Mouse (Mus musculus) retina, postnatal 7 days (tissue): Measurements from ENCODE around the gene Banp.
A peak's percentile ranks its signal among the peaks of the same experiment; 100 is the strongest.

Experiments used
- DNase-seq: peaks from one replicate; pipeline ENCODE4 v3.0.0-alpha.2; 2012; ENCODE audit warnings: low read depth, low spot score

The Banp gene

DNA sequence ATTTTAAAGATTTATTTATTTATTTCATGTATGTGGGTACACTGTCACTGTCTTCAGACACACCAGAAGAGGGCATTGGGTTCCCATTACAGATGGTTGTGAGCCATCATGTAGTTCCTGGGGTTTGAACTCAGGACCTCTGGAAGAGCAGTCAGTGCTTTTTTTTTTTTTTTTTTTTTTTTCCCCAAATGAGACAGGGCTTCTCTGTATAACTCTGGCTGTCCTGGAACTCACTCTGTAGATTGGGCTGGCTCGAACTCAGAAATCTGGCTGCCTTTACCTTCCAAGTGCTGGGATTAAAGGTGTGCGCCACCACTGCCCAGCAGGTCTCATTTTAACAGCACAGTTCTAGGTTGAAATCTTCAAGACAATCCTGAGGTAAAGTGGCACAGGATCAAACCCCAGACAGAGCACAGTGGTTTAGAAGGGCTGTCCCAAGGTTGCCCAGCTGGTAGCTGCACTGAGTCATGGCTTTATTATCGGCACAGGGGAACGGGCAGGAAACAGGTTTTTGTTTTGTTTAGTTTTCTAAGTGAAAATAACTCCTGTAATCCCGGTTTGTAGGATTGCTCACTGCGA lies at the start of gene Banp:
Gene Banp (plus strand): TSS at position 529 of the 579 bp plus-strand sequence.
- DNase-seq, result no peak

DNA sequence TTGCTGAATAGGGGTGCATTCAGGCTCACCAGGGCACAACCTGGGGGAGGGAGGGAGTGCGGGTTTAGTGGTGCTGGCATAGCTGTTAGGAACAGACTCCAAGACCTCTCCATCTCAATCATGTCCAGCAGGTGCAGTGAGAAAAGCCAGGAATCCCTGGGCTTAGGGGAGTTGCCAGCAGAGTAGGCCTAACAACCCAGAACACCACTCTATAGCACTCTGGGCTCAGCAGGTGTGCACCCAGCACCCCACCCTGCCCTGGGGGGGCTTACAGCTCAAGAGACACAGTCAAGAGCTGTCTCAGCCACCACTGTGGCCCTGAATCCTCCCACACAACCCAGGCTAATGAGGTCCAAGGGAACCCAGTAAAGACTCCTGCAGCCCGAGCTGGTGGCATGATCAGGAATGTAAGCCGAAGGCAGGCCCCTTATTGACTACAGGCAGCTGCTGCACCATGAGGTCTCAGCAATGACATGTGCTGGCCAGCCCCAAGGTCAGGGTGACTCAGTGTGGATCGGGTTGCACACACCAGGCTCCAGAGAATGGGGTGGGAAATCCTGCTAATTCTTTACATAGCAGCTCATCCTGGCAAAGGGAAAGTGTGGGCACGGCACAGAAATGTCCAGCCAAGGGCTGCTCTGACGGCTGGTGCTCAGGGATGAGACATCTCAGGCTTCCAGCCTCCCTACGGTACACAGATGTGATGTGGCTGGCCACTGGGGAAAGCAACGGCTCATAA lies 47.9 kb upstream of the Banp start:
- no peak for DNase-seq

DNA sequence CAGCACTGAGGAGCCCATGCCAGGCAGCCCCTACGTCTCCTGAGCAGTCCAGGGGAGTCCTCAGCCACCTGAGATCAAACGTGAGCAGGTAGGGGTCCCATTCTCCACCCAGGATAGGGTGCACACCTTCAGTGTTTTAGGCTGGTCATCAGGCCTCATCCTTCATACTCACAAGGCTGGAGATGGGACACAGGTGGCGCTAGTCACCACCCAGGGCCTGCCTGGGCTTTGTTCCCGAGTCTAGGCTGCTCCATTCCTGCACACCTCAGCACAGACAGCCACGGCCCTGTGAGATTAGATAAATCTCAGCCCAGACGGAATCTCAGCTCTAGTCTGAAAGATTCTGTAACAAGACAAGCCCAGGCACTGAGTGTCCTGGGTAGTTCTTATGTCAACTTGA lies 45.6 kb upstream of the Banp start:
- DNase-seq, result no peak

DNA sequence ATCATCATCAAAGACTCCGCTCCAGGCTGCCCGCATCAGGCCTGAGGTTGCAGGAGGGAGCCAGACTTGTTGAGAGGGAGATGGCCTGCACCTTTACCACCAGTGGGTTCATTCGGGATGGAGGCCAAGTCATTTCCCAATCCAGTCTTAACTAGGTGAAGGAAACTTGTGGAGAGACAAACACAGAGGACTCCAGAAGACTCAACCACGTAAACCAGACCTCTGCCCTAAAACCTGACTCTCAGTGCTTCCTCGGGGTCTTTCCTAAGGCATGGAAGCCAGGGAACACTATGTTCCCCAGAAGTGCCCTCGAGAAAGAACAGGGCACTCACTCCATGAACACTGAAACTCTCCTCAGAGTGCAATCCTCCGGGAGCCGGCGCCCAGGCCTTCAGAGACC lies 44.6 kb upstream of the Banp start:
- DNase-seq, result no peak

DNA sequence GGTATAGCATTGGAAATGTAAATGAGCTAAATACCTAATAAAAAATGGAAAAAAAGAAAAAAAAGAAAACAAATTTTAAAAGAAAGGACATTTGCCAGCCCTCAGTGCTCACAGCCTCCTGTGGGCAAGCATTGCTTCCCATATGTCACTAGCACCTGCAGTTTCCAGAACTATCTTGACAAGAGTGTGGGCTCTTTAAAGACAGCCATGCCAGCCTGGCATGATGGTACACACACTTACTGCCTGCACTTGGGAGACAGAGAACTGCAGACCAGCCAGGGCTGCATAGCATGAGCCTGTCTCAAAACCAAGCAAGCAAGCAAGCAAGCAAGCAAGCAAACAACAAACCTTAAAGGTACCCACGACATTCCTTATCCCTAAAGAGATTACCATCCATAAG lies 44.1 kb upstream of the Banp start:
- DNase-seq, result no peak

DNA sequence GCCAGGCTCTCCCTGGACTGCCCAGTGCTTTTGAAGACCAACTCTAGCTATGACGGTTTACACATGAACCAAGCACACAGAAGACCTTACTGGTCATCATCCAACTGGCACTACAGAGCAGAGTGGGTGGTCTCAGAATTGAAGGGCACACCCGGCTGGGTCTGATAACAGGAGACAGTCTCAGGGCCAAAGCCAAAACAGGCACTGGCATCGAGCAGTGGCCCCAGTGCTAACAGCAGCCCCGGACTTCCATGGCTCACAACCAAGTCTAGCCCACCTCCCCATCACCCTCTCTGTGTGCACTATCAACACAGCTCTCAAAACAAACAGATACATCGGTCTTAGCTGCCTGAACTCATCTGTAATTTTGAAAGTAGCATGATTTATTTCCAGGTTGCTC lies 43.7 kb upstream of the Banp start:
- DNase-seq, result no peak

DNA sequence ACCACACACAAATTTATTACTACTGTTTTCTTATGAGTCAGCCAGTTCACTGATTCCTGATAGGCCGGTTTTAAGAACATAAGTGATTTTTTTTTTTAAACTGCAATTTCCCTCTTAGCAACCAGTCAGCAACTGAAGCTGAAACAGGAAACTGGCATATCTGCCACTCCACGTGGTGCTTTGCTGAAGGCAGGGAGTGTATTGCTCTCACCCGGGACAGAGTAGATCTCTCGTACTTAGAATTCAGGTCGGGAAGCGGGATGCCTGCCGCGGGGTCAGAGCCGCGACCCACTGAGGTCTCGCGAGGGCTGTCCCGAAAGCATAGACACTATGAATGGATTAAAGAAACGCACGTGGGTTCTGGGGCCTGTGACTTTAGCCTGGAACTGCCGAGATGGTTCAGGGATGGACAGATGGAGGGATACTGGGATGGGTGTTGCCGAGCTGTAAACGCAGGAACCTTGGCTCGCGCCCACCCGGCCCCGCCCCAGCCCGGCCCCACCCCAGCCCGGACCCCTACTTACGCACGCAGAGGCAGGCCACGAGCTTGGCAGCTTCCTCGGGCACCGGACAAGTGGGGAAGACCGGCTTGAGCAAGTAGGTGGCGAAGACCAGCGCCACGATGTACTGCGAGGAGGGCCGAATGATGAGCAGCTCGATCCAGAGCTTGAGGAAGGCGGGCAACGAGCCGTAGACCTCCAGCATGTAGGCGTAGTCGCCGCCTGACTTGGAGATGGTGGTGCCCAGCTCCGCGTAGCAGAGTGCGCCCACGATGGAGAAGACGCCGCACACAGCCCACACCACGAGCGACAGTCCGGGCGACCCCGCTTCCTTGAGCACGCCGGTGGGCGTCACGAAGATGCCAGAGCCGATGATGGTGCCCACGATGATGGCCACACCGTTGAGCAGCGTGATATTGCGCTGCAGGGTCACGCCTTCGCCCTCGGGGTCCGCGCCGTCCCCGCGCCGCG lies 42.7 kb upstream of the Banp start:
- no peak for DNase-seq

DNA sequence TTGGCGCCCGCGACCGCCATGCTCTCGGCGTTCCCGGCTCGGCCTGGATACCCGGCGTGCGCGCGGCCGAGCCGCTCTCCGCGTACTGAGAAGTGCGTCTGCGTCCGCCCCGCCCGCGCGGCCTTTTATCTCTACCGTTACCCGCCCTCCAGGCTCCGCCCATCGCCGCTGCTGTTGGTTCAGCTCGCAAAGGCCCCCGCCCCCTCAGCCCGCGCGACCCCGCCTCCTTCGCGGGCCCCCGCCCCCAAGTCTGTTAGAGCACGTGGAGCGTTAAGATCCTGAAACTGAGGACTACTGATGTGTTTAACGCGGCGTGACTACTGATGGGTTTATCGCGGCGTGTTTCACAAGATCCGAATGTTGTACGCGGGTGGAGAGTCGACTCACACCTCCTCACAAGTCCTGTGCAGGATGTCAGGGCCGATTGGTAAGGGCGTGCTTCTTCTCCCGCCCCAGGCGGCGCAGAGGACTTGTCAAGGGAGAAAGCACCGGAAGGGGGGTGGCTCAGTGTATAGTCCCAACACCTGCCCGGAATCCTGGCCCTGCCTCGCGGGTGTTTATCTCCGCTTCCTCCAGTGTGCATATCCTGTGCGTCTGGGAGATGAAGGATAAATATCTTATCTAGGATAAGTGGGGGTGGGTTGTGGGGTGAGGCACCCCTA lies 41.8 kb upstream of the Banp start, which contains the start of gene Slc7a5:
Gene Slc7a5 (minus strand): TSS at position 108 of the 662 bp plus-strand sequence.
- DNase-seq, result peak; percentile 95

DNA sequence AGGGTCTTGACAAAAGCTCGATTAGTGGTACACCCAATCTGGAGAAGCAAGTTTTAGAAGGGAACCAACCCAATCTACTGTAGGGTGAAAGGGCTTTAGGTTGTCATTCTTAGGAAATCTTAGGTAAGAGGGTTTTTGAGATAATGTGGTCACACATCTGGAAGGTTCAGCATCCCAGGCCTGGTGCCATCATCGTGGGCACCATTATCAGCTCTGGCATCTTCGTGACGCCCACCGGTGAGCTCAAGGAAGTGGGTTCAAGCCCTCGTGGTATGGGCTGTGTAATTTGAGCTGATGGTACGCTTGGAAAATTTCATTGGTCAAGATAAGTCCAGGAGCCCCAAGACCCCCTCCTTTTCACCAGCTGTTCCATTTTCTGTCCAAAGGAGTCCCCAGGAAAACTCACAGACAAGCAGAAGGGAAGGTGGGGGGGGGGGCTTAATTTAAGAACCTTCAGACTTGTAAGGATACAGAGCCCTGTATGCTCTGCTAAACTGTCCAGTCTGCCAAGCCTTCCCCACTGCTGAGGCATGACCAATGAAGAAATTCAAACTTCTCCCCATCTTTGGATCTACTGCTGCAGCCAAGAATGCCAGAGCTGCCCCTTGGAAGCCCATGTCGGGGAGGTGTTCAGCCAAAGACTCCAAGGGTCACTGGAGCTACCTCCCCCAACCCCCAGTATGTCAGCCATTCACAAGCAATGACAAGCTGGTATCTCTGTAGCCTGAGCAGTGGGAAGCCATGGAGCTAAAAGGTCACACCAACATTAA lies 41.0 kb upstream of the Banp start:
- no peak for DNase-seq

DNA sequence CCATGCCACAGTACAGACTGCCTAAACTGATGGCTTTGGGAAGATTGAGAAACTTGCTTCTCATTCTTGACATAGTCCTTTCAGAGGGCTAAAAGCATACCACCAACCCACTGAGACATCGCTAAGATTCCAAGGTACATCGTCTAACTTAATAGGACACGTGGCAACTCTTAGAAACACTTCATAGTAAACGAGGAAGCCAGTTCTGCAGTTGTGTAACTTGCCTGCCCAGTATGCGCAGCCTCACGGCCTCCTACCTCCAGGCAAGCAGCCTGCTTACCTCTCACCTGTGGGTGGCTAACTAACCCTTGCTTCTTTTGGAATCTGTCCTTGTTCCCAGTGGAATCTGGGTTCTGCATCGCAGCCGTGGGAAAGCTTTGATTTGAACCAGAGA lies 40.4 kb upstream of the Banp start:
- no peak for DNase-seq

DNA sequence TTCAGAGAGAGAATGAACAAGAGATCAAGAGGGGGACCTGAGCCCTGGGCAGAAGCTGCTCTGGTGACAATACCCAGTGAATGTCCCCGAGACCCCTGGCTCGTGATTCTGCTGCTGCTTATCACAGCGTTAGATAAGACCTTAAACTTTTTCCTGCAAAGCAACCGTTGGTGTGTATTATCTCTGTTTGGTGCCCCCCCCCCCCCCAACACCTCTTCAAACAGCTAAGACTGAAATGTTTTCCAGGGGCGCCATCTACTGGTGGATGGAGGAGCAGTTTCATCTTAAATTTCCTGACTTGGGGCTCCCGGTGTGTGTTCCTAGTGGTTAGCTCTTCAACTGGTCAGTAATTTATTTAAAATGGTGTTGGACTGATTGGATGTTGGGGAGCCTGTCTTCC lies 39.9 kb upstream of the Banp start:
- DNase-seq, result peak; percentile 80

DNA sequence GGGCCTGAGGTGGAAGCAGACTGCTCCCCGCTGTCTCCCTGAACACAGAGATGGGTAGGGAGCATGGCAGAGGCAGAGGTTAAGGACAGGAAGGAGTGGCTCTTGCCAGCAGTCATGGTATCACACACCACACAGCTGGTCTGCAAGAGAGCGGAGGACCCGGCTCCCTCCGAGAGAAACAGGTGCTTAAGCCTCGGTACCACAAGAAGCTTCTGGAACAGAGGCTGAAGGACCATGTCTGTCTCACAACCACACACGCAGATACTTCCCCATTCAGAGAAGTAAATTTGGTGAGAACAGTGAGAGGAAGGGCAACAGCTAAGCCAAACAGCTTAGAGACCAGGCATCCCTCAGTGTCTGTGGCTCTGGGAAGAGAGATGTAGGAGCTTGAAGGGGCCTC lies 38.1 kb upstream of the Banp start:
- no peak for DNase-seq

DNA sequence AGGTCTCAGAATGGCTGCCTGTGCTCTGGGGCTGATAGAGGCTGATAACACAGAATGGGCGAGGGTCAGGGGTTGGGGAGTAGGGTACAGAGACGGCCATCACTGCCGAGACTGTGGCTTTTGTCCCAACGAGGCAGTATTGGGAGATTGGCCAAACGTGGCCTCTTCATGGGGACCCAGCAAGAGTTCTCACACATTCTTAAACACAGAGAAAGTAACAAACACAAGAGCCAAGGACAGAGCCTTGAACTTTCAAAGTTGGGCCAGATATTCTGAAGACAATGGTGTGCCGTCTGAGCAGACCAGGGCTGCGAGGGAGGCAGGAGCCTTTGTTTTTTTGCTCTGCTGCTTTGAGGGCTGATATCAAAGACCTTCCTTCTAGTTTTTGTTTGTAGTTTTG lies 37.6 kb upstream of the Banp start:
- DNase-seq, result no peak

DNA sequence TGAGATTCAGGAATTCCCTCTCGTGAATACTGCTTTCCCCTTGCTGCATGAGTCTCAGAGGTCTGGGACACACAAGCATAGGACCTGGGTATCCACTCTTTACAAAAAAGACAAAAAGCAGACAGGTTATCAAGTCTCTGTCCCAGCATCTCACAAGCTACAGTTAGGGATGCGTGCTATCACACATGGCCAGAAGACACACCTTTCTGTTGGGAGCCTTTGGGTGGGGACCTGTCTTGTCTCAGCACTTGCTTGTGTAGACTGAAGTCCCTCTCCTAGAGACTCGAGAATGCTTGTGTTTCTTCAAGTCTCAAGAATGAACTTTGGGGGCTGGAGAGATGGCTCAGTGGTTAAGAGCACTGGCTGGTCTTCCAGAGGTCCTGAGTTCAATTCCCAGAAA lies 36.7 kb upstream of the Banp start:
- no peak for DNase-seq

DNA sequence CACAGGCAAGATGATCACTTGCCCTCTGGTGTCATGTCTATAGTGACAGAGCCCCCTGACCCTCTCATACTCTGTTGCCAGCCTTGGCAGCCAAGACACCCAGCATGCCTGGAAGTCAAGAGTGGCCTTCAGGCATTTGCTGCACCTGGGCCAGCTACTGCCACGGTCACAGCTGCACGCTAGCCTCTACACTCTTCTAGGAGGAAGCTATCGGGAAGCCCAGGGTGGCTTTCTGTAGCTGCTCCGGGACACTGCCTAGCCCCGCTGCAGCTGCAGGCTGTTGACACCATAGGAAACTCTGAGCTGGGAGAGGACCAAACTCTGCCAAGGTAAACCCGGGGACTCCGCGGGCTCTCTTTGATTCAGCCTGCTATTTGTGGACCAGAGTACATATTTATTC lies 36.2 kb upstream of the Banp start:
- no peak for DNase-seq

DNA sequence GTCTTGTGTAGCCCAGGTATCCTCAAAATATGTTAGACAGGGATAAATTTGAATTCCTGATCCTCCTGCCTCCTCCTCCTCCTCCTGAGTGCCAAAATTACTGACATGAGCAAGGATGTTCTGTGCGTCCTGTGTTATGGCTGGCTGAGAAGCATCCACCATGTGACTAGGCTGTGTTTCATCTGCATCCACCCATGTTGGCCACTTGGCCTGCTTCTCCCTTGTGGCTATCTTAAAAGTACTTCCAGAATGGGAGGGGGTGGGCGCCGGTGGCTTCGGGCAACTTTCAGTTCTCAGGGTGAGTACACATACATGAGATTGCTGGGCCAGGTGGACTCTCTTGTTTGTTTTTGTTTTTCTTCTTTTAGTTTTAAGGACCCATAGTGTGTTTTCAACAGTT lies 30.4 kb upstream of the Banp start:
- DNase-seq, result no peak

DNA sequence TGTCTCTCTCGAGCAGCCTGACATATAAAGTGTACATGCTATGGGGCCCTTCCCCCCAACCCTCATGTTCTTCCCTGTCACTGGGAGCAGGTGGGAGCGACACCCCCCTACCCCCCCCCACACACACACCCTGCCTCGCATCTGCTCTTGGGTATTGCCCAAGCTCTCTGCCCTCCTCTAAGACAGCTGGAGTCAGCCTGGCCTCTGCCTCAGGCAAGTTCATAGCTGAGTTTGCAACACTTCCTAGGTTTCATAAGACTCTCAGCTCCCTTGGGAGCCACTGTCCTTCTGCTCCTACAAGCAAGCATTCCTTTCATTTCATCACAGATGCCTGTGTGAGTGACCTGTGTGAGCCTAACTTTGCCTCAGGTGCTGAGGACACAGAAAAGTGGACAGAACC lies 29.8 kb upstream of the Banp start:
- DNase-seq, result no peak

DNA sequence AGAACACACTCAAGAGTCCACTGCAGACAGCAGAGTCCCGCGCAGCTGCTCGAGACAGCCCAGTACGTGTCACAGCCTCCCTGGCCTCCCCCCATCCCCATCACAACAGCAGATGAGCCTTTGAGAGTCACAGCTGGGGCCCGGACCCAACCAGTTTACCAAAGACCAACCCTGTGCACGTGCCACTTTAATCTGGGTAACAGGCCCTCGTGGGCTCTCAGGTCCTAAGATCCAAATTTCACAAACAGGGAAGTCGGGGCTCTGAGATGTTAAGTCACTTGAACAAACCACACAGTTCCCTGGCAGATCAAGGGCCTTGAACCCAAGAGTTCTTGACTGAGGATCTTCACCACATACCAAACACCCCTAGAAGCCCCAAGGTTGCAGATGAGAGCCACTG lies 28.0 kb upstream of the Banp start:
- no peak for DNase-seq

DNA sequence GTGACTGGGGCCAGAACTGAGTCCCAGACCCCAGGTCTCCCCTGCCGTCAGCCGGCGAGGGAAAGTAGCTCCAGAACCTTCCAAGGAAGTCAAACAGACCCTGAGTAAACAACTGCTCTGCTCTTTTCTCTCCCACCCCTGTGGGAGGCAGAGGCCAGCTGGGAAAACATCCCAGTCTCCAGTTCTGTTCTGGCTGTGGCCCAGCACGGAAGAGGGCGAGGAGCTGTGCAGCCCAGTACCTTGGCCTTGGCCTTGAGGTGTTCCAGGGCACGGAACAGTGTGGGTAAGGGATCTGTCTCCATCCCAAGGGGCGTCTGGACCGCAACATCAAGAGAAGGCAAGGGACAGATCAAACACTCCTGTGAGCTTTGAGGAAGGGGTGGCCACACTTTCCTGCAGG lies 27.4 kb upstream of the Banp start:
- no peak for DNase-seq

DNA sequence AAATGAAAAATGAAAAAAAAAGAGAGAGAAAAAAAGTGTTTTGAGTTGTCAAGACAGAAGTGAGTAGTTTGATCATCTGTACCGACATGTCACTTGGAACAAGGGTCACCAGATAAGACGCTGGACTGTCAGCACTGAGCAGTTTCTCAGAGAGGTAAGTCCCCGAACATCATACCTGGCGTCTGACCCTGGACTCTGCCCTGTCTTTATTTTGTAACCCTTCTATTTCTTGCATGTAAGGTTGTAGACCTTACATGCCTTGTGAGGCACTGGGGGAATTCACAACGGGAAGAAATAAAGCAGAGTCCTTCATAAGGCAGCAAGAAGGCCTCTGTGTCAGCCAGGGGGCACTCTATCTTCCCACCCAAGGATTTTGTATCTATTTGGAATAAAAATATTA lies 24.9 kb upstream of the Banp start:
- no peak for DNase-seq

DNA sequence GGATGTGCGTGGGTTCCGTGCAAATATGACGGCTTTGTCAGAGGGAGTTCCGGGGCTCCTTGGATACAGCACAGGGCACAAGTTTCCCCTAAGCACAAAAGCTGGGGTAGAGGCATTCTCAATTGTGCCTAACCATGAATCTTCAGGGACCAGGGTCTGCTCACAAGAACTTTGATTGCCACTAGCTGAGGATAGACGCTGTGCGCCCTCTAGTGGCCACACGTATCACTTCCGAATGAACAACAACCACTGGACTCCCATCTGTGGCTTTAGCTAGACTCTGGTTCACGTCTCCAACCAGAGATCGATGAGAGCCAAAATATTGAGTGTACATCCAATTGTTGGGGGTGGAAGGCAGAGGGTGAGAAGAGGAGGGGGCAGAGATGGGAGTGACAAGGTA lies 23.9 kb upstream of the Banp start:
- peak; percentile 66 for DNase-seq
